Mouse (Mus musculus): ENCODE results near the gene Abcd1. TPM values are rescaled to one million over a fixed set of nuclear protein-coding genes. Genes with fewer than 3 reads are reported as not detected.
"Not testable (repeated sequence)": the region's sequence is repeated elsewhere in the genome, so short reads cannot be mapped to it uniquely, and the experiment has no call there.

The Abcd1 gene
- polyA plus RNA-seq, 1 experiment = 20.2 TPM

- DNase-seq (ENCODE audit: low spot score) = not testable (repeated sequence)
These were observed 23.4 kb downstream of the Abcd1 start for GRCm38 (mm10) chrX:73739841-73740240.

GRCm38 (mm10) chrX:73744774-73745481 lies 28.5 kb downstream of the Abcd1 start:
- no peak for DNase-seq (ENCODE audit: low spot score)

- DNase-seq (ENCODE audit: low spot score) = no peak
These were observed 32.6 kb downstream of the Abcd1 start for GRCm38 (mm10) chrX:73748977-73749376.

- DNase-seq (ENCODE audit: low spot score) = no peak
These were observed 40.1 kb downstream of the Abcd1 start, which contains the start of gene Plxnb3 for GRCm38 (mm10) chrX:73756334-73757140. Plxnb3 (plus strand) TSS chrX:73757090.

GRCm38 (mm10) chrX:73758611-73759290 lies 42.4 kb downstream of the Abcd1 start:
- DNase-seq (ENCODE audit: low spot score) = peak; percentile 16

GRCm38 (mm10) chrX:73765311-73765710 lies 48.9 kb downstream of the Abcd1 start:
- DNase-seq (ENCODE audit: low spot score) = no peak

- peak; percentile 20 for DNase-seq (ENCODE audit: low spot score)
These were observed 50.9 kb downstream of the Abcd1 start for GRCm38 (mm10) chrX:73767267-73767666.

- DNase-seq (ENCODE audit: low spot score) = no peak
These were observed 57.9 kb downstream of the Abcd1 start, which contains the start of gene Srpk3 for GRCm38 (mm10) chrX:73774168-73774760. Srpk3 (plus strand) TSS chrX:73774405.

GRCm38 (mm10) chrX:73774802-73775483 lies 58.5 kb downstream of the Abcd1 start:
- DNase-seq (ENCODE audit: low spot score) = no peak

GRCm38 (mm10) chrX:73782227-73782626 lies 65.8 kb downstream of the Abcd1 start:
- no peak for DNase-seq (ENCODE audit: low spot score)

GRCm38 (mm10) chrX:73785666-73786065 lies 69.3 kb downstream of the Abcd1 start:
- DNase-seq (ENCODE audit: low spot score) = no peak

- peak; percentile 76 for DNase-seq (ENCODE audit: low spot score)
These were observed 70.2 kb downstream of the Abcd1 start, which contains the start of the genes Idh3g and Ssr4 for GRCm38 (mm10) chrX:73786364-73787224. Idh3g (minus strand) TSS chrX:73786897. Ssr4 (plus strand) TSS chrX:73787028.

- DNase-seq (ENCODE audit: low spot score) = no peak
These were observed 70.8 kb downstream of the Abcd1 start for GRCm38 (mm10) chrX:73787225-73787558.

Other genes starting within 250 kb of the Abcd1 start
- 589 and 923 TPM in 2 replicates for gene Bgn, start 233.0 kb upstream of the Abcd1 start, polyA plus RNA-seq (2012; rRNA removed)
- 0.53 and 0.56 TPM in 2 replicates for gene Atp2b3, start 213.5 kb upstream of the Abcd1 start, polyA plus RNA-seq (2012; rRNA removed)
- gene Dusp9, start 77.2 kb upstream of the Abcd1 start, polyA plus RNA-seq (2012; rRNA removed) = 2.6 and 2.7 TPM in 2 replicates
- gene Pnck, start 56.5 kb upstream of the Abcd1 start, polyA plus RNA-seq (2012; rRNA removed) = 159 and 178 TPM in 2 replicates
- 78.1 and 87.3 TPM in 2 replicates for gene Slc6a8, start 43.4 kb upstream of the Abcd1 start, polyA plus RNA-seq (2012; rRNA removed)
- gene Bcap31, start 422 bp upstream of the Abcd1 start, polyA plus RNA-seq (2012; rRNA removed) = 175 and 177 TPM in 2 replicates
- 0.99 TPM in 2 replicates for gene Plxnb3, start 40.5 kb downstream of the Abcd1 start, polyA plus RNA-seq (2012; rRNA removed)
- gene Srpk3, start 57.8 kb downstream of the Abcd1 start, polyA plus RNA-seq (2012; rRNA removed) = 7.3 and 9.4 TPM in 2 replicates
- 285 and 332 TPM in 2 replicates for gene Idh3g, start 70.3 kb downstream of the Abcd1 start, polyA plus RNA-seq (2012; rRNA removed)
- gene Ssr4, start 70.4 kb downstream of the Abcd1 start, polyA plus RNA-seq (2012; rRNA removed) = 189 and 254 TPM in 2 replicates
- 9.5 and 10.4 TPM in 2 replicates for gene Pdzd4, start 108.4 kb downstream of the Abcd1 start, polyA plus RNA-seq (2012; rRNA removed)
- not detected in 2 replicates for gene Avpr2, start 175.5 kb downstream of the Abcd1 start, polyA plus RNA-seq (2012; rRNA removed)
- gene L1cam, start 179.5 kb downstream of the Abcd1 start, polyA plus RNA-seq (2012; rRNA removed) = 24.9 and 32.0 TPM in 2 replicates
- gene Arhgap4, start 205.3 kb downstream of the Abcd1 start, polyA plus RNA-seq (2012; rRNA removed) = 6.0 and 8.4 TPM in 2 replicates
- 86.8 and 92.2 TPM in 2 replicates for gene Naa10, start 205.3 kb downstream of the Abcd1 start, polyA plus RNA-seq (2012; rRNA removed)
- gene Renbp, start 214.3 kb downstream of the Abcd1 start, polyA plus RNA-seq (2012; rRNA removed) = 35.0 and 36.8 TPM in 2 replicates
- gene Hcfc1, start 249.8 kb downstream of the Abcd1 start, polyA plus RNA-seq (2012; rRNA removed) = 18.7 and 32.6 TPM in 2 replicates

All from urinary bladder, adult 2 months (tissue).